ENCODE assay signal across 10 mouse cellular contexts in genomic region chr19:11092131-11092530, GRCm38 (mm10). TPM values are rescaled to one million over a fixed set of nuclear protein-coding genes. Genes with fewer than 3 reads are reported as not detected.
DNase-seq lines count a peak whose midpoint lies in the region; ATAC-seq and TF ChIP-seq lines count a peak whose summit lies in the region.
"Not testable (repeated sequence)": the region's sequence is repeated elsewhere in the genome, so short reads cannot be mapped to it uniquely, and the experiment has no call there.
"Had no signal": no experiment of that assay in that cellular context is flagged by ENCODE, and none has a peak within 500 bp of the region (broad histone marks: within the 10 kb centered on the region; RNA-seq: fewer than 3 reads in every experiment).

No protein-coding gene starts in this region.

- not testable (repeated sequence) for H3K79me2 ChIP-seq in liver, adult 2 months (ENCODE audit: control insufficient read depth, insufficient read depth, low read length)

- TF ChIP-seq POLR2A in liver, adult 2 months (IDR thresholded peaks at IDR 0.05; ENCODE audit: extremely low read depth, insufficient read depth, low read length), result not testable (repeated sequence)

- DNase-seq in T-cell, adult 2 months (ENCODE audit: low spot score), result peak; percentile 35
- not testable (repeated sequence) for DNase-seq in liver, adult 2 months (ENCODE audit: extremely low read depth, low read depth, low spot score)
- peak; percentile 77 for DNase-seq in midbrain, embryonic 11.5 days (ENCODE audit: low spot score, missing footprints)
- peak; percentile 7 for DNase-seq in retina, embryonic 14.5 days (ENCODE audit: low spot score)
- DNase-seq in thymus, postnatal 36 days, result peak; percentile 4 to 11

- 4% methylated on average over 50 of the region's 50 CpGs for WGBS in embryonic facial prominence, embryonic 12.5 days
- 1% methylated on average over 50 of the region's 50 CpGs for WGBS in heart, embryonic 11.5 days (ENCODE audit: insufficient replicate concordance)
- WGBS in liver, adult 2 months, result 4% methylated on average over 50 of the region's 50 CpGs
- WGBS in midbrain, embryonic 11.5 days, result 4% methylated on average over 50 of the region's 50 CpGs

- not testable (repeated sequence) for ATAC-seq in embryonic facial prominence, embryonic 12.5 days (ENCODE audit: insufficient number of reproducible peaks, insufficient read depth, low FRiP score, low TSS enrichment); heart, embryonic 11.5 days (replicated peaks; ENCODE audit: insufficient number of reproducible peaks, low FRiP score, low TSS enrichment)
- peak; percentile 70 for ATAC-seq in inflammation-experienced regulatory T-cells, adult 6 months
- peak; percentile 52; the same call in 1 of the 2 replicates for ATAC-seq in midbrain, embryonic 11.5 days (ENCODE audit: low FRiP score)

- H3K9ac ChIP-seq in embryonic facial prominence, embryonic 12.5 days; heart, embryonic 11.5 days (ENCODE audit: low read depth, low read length); midbrain, embryonic 11.5 days (ENCODE audit: low read length): not testable (repeated sequence)
- peak overlapping the region; percentile 50; the same call in 1 of the 2 replicates for H3K9ac ChIP-seq in liver, adult 2 months (ENCODE audit: low read depth, low read length)

- not testable (repeated sequence) for H3K4me1 ChIP-seq in embryonic facial prominence, embryonic 12.5 days; heart, embryonic 11.5 days (ENCODE audit: control insufficient read depth, insufficient read depth, low read length); liver, adult 2 months (ENCODE audit: control insufficient read depth, insufficient read depth, low read length); midbrain, embryonic 11.5 days (ENCODE audit: control insufficient read depth, insufficient read depth, low read length)

- H3K4me3 ChIP-seq in embryonic facial prominence, embryonic 12.5 days, result peak overlapping the region; percentile 34
- peak overlapping the region; percentile 32; the same call in 1 of the 2 replicates for H3K4me3 ChIP-seq in heart, embryonic 11.5 days (ENCODE audit: low read depth, low read length)
- peak overlapping the region; percentile 53; the same call in 1 of the 2 replicates for H3K4me3 ChIP-seq in liver, adult 2 months (ENCODE audit: insufficient read depth, low read depth, low read length)
- peak overlapping the region; percentile 20 for H3K4me3 ChIP-seq in midbrain, embryonic 11.5 days (ENCODE audit: low read depth, low read length)

- peak overlapping the region; percentile 51 for H3K4me2 ChIP-seq in embryonic facial prominence, embryonic 12.5 days (replicated peaks)
- peak overlapping the region; percentile 62 for H3K4me2 ChIP-seq in heart, embryonic 11.5 days
- H3K4me2 ChIP-seq in midbrain, embryonic 11.5 days, result peak overlapping the region; percentile 47

- H3K27ac ChIP-seq in embryonic facial prominence, embryonic 12.5 days; heart, embryonic 11.5 days (ENCODE audit: low read depth, low read length); liver, adult 2 months (replicated peaks; ENCODE audit: insufficient read depth, low read depth, low read length); midbrain, embryonic 11.5 days (ENCODE audit: low read depth, low read length): not testable (repeated sequence)

- H3K9me3 ChIP-seq in embryonic facial prominence, embryonic 12.5 days; heart, embryonic 11.5 days (replicated peaks; ENCODE audit: control insufficient read depth, low read length); midbrain, embryonic 11.5 days (ENCODE audit: control insufficient read depth, low read length): not testable (repeated sequence)

- TF ChIP-seq CTCF in liver, adult 2 months (IDR thresholded peaks at IDR 0.05; ENCODE audit: low read depth, low read length), result not testable (repeated sequence)

- not testable (repeated sequence) for H3K27me3 ChIP-seq in embryonic facial prominence, embryonic 12.5 days; heart, embryonic 11.5 days (ENCODE audit: control insufficient read depth, insufficient read depth, low read length); liver, adult 2 months (ENCODE audit: control insufficient read depth, insufficient read depth, low read length); midbrain, embryonic 11.5 days (ENCODE audit: control insufficient read depth, insufficient read depth, low read length)

- not testable (repeated sequence) for H3K36me3 ChIP-seq in embryonic facial prominence, embryonic 12.5 days; heart, embryonic 11.5 days (ENCODE audit: control insufficient read depth, insufficient read depth, low read length); liver, adult 2 months (ENCODE audit: control insufficient read depth, insufficient read depth, low read length); midbrain, embryonic 11.5 days (ENCODE audit: control insufficient read depth, insufficient read depth, low read length)

RNA-seq across cellular contexts. Expression of gene Ms4a8a, which starts 11.2 kb away (rescaled TPM):
- not detected in 2 replicates for polyA plus RNA-seq in embryonic facial prominence, embryonic 12.5 days (2016; fragmentation: Nextera tagmentation; extraction: Ambion mirVana)
- polyA plus RNA-seq in heart, embryonic 11.5 days (2014; fragmentation: Nextera tagmentation; extraction: Ambion mirVana), result not detected in 2 replicates
- polyA plus RNA-seq in inflammation-experienced regulatory T-cells, adult 6 months (2017; shearing (Covaris generic)), result under 1 TPM in 1 of 3 experiments, not detected in 2; 0.54 TPM
- 0.83 and 1.7 TPM in 2 replicates for total RNA-seq in liver, adult 2 months (2014; rRNA removed)
- polyA plus RNA-seq in liver, adult 2 months (2012; rRNA removed), result 0.78 and 1.9 TPM in 2 replicates
- not detected in 2 replicates for polyA plus RNA-seq in midbrain, embryonic 11.5 days (2014; fragmentation: Nextera tagmentation; extraction: Ambion mirVana)
- total RNA-seq: layer of hippocampus, postnatal 25 days had no signal

RNA-seq across cellular contexts. Expression of gene 1700017D01Rik, which starts 38.5 kb away (rescaled TPM):
- polyA plus RNA-seq in embryonic facial prominence, embryonic 12.5 days (2016; fragmentation: Nextera tagmentation; extraction: Ambion mirVana), result not detected in 2 replicates
- polyA plus RNA-seq in heart, embryonic 11.5 days (2014; fragmentation: Nextera tagmentation; extraction: Ambion mirVana), result not detected in 2 replicates
- polyA plus RNA-seq in inflammation-experienced regulatory T-cells, adult 6 months (2017; shearing (Covaris generic)), result not detected
- not detected in 2 replicates for total RNA-seq in liver, adult 2 months (2014; rRNA removed)
- not detected in 2 replicates for polyA plus RNA-seq in liver, adult 2 months (2012; rRNA removed)
- not detected in 2 replicates for polyA plus RNA-seq in midbrain, embryonic 11.5 days (2014; fragmentation: Nextera tagmentation; extraction: Ambion mirVana)
- total RNA-seq: gastrocnemius, adult 8-10 months; layer of hippocampus, postnatal 25 days had no signal
